Mouse (Mus musculus) limb, embryonic 12.5 days (tissue): Measurements from ENCODE around the gene Psme1. TPM values are rescaled to one million over a fixed set of nuclear protein-coding genes. Genes with fewer than 3 reads are reported as not detected.

ENCODE experiments used
- ATAC-seq: fragments of 200-750 bp; cut with Nextera tagmentation; 2 replicates; pipeline ENCODE4 v1.8.0; 2017; ENCODE audit warnings: low read depth, moderate TSS enrichment; ENCODE audit not compliant: insufficient number of reproducible peaks, insufficient read depth, low FRiP score, low TSS enrichment
- H3K27ac ChIP-seq: fragments of 300-500 bp; sonication (generic); 2 replicates; pipeline ENCODE4 v1.5.1; 2016; ENCODE audit warnings: mild to moderate bottlenecking, moderate library complexity
- H3K27me3 ChIP-seq: fragments of 300-500 bp; sonication (generic); 2 replicates; pipeline ENCODE4 v1.6.1; 2016; ENCODE audit warnings: mild to moderate bottlenecking, moderate library complexity
- H3K36me3 ChIP-seq: fragments of 300-500 bp; sonication (generic); 2 replicates; pipeline ENCODE4 v1.6.1; 2016; ENCODE audit warnings: mild to moderate bottlenecking, moderate library complexity
- H3K4me1 ChIP-seq: fragments of 300-500 bp; sonication (generic); replicated peaks from 2 replicates; pipeline ENCODE4 v1.6.1; 2016
- H3K4me2 ChIP-seq: fragments of 300-500 bp; sonication (generic); 2 replicates; pipeline ENCODE4 v1.6.1; 2016; ENCODE audit warnings: mild to moderate bottlenecking, moderate library complexity
- H3K4me3 ChIP-seq: fragments of 300-500 bp; sonication (generic); replicated peaks from 2 replicates; pipeline ENCODE4 v1.5.1; 2016; ENCODE audit warnings: mild to moderate bottlenecking
- H3K9ac ChIP-seq: fragments of 300-500 bp; sonication (generic); replicated peaks from 2 replicates; pipeline ENCODE4 v1.6.1; 2016; ENCODE audit warnings: mild to moderate bottlenecking, moderate library complexity
- H3K9me3 ChIP-seq: fragments of 300-500 bp; sonication (generic); 2 replicates; pipeline ENCODE4 v1.6.1; 2016; ENCODE audit warnings: mild to moderate bottlenecking, moderate library complexity
- WGBS: fragments of 180-500 bp; shearing (Covaris S2); methylation state at CpG from one replicate; pipeline ENCODE4 v1.1.7; 2016; 5-methylcytosine and 5-hydroxymethylcytosine counted together
- polyA plus RNA-seq: library from polyadenylated mRNA; unstranded; fragments of >200 nt; fragmentation: Nextera tagmentation; extraction: Ambion mirVana; gene quantifications from 2 replicates; pipeline ENCODE4 v1.2.1, GENCODE M21; 2016

Psme1 gene
- polyA plus RNA-seq, 1 experiment from 2014 or later: 151 TPM

GRCm38 (mm10) chr14:55557003-55557402 is 20.9 kb upstream of the Psme1 start:
- Histone ChIP-seq H3K9me3 (no peaks in the 10 kb centered on the region), H3K27me3 (no peaks in the 10 kb centered on the region), H3K4me1 (peaks cover 11% of the 10 kb centered on the region), H3K27ac (no peak overlapping the region), H3K4me2 (no peak overlapping the region), H3K9ac (no peak overlapping the region), H3K36me3 (no peaks in the 10 kb centered on the region), H3K4me3 (no peak overlapping the region)
- ATAC-seq: no peak
- WGBS: 27% methylated on average over 5 of the region's 5 CpGs

- H3K4me3 ChIP-seq: no peak overlapping the region
- no peak overlapping the region for H3K4me2 ChIP-seq
- no peak overlapping the region for H3K9ac ChIP-seq
- peaks cover 14% of the 10 kb centered on the region for H3K4me1 ChIP-seq
- no peaks in the 10 kb centered on the region for H3K36me3 ChIP-seq
- no peak for ATAC-seq
- no peaks in the 10 kb centered on the region for H3K27me3 ChIP-seq
- 84% methylated on average over 3 of the region's 3 CpGs for WGBS
- no peaks in the 10 kb centered on the region for H3K9me3 ChIP-seq
- H3K27ac ChIP-seq: no peak overlapping the region
Observed at GRCm38 (mm10) chr14:55557587-55557986, 20.3 kb upstream of the Psme1 start.

- Histone ChIP-seq H3K27me3 (no peaks in the 10 kb centered on the region), H3K4me3 (peak overlapping the region; percentile 64), H3K4me2 (peak overlapping the region; percentile 86), H3K9ac (no peak overlapping the region; the same call in 1 of the 2 replicates), H3K9me3 (no peaks in the 10 kb centered on the region), H3K36me3 (peaks cover 9% of the 10 kb centered on the region), H3K27ac (no peak overlapping the region; the same call in 1 of the 2 replicates), H3K4me1 (peaks cover 14% of the 10 kb centered on the region)
- ATAC-seq: no peak
- 55% methylated on average over 6 of the region's 6 CpGs for WGBS
Observed at GRCm38 (mm10) chr14:55558740-55559448, 19.0 kb upstream of the Psme1 start.

DNA sequence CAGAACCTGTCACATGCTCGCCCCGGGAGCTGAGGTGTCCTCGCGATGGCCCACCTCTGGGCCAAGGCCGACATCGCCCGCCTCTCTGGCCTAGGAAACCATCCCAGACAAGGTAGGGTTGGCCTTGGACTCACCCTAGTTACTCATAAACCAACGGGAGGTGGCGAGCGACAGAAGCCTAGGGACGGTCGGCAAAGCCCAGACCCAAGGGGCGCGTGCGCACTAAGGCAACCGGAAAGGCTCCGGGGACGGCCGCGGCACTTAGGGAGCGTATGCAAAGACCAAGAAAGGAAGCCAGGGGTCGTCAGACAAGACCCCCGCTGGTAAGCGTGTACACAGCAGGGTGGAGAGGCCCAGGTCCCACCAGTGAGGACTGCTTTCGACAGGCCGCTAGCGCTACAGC is 18.1 kb upstream of the Psme1 start, which contains the start of gene Dcaf11:
Dcaf11 (plus strand) TSS at position 208 of the 403 bp plus-strand sequence.
- Histone ChIP-seq H3K36me3 (peaks cover 18% of the 10 kb centered on the region), H3K27ac (peak within 1 kb of the TSS; percentile 98), H3K4me2 (peak within 1 kb of the TSS; percentile 86), H3K27me3 (no peaks in the 10 kb centered on the region), H3K4me1 (peaks cover 14% of the 10 kb centered on the region), H3K9me3 (no peaks in the 10 kb centered on the region), H3K9ac (peak within 1 kb of the TSS; percentile 80), H3K4me3 (peak within 1 kb of the TSS; percentile 64)
- peak; percentile 84 for ATAC-seq
- WGBS: under 1% methylated on average over 27 of the region's 27 CpGs

- H3K27me3 ChIP-seq: no peaks in the 10 kb centered on the region
- under 1% methylated on average over 51 of the region's 51 CpGs for whole genome bisulfite sequencing
- H3K4me3 ChIP-seq: peak within 1 kb of the TSS; percentile 64
- H3K36me3 ChIP-seq: peaks cover 24% of the 10 kb centered on the region
- H3K27ac ChIP-seq: peak within 1 kb of the TSS; percentile 98
- H3K4me1 ChIP-seq: peaks cover 14% of the 10 kb centered on the region
- ATAC-seq: peak; percentile 97
- peak within 1 kb of the TSS; percentile 80 for H3K9ac ChIP-seq
- no peaks in the 10 kb centered on the region for H3K9me3 ChIP-seq
- H3K4me2 ChIP-seq: peak within 1 kb of the TSS; percentile 86
Observed at GRCm38 (mm10) chr14:55560202-55561073, 17.5 kb upstream of the Psme1 start, which contains the start of gene A730061H03Rik. Gene A730061H03Rik, minus strand, starts transcription at chr14:55560406.

GRCm38 (mm10) chr14:55561860-55562259 is 16.1 kb upstream of the Psme1 start:
- WGBS: 81% methylated on average over 10 of the region's 10 CpGs
- no peaks in the 10 kb centered on the region for H3K9me3 ChIP-seq
- no peaks in the 10 kb centered on the region for H3K27me3 ChIP-seq
- peak overlapping the region; percentile 66; the same call in 1 of the 2 replicates for H3K9ac ChIP-seq
- peaks cover 39% of the 10 kb centered on the region for H3K36me3 ChIP-seq
- H3K4me3 ChIP-seq: peak overlapping the region; percentile 64; the same call in 1 of the 2 replicates
- H3K4me2 ChIP-seq: no peak overlapping the region; the same call in 1 of the 2 replicates
- ATAC-seq: no peak
- peaks cover 14% of the 10 kb centered on the region for H3K4me1 ChIP-seq
- no peak overlapping the region for H3K27ac ChIP-seq

DNA sequence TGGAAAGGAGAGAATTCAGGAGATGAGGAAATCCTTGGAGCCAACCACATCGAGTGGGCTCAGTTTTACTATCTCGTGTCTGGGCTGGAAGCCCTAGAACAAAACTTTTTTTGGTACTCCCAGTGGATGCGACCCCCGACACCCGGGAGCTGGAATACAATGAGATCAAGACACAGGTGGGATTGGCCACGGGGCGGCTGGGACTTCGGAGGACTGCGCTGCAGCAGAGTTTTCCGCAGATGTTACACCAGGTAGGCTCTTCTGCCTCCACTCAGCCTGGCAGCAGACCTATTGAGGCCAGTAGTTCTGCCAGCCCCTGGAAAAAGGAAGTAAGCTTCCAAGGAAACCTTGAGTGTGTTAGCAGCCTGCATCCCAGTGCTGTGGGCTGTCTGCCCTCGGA is 14.7 kb upstream of the Psme1 start:
- ATAC-seq: no peak
- Histone ChIP-seq H3K27me3 (no peaks in the 10 kb centered on the region), H3K27ac (no peak overlapping the region), H3K36me3 (peaks cover 52% of the 10 kb centered on the region), H3K4me1 (peaks cover 14% of the 10 kb centered on the region), H3K9ac (no peak overlapping the region), H3K4me2 (no peak overlapping the region), H3K4me3 (no peak overlapping the region), H3K9me3 (no peaks in the 10 kb centered on the region)
- 88% methylated on average over 11 of the region's 11 CpGs for WGBS

DNA sequence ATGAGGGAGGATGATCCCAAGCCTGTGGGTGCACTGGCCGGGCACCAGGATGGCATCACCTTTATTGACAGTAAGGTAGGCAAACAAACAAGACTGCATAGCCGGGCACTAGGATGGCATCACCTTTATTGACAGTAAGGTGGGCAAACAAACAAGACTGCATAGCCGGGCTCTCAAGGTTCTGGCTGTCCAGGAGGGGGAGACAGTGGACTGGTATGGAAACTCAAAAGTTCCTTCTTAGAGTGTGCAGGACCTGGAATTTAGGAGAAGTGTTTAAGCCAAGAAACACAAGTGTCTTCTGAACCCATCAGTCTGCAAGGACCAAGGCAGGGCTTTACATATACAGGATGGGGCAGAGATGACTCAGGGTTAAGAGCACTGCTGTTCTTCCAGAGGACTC is 12.2 kb upstream of the Psme1 start:
- H3K27ac ChIP-seq: no peak overlapping the region
- no peaks in the 10 kb centered on the region for H3K27me3 ChIP-seq
- no peak overlapping the region for H3K4me2 ChIP-seq
- no peaks in the 10 kb centered on the region for H3K9me3 ChIP-seq
- 88% methylated on average over 3 of the region's 3 CpGs for WGBS
- H3K36me3 ChIP-seq: peaks cover 75% of the 10 kb centered on the region
- H3K4me3 ChIP-seq: no peak overlapping the region
- H3K4me1 ChIP-seq: peaks cover 14% of the 10 kb centered on the region
- no peak for ATAC-seq
- no peak overlapping the region for H3K9ac ChIP-seq

DNA sequence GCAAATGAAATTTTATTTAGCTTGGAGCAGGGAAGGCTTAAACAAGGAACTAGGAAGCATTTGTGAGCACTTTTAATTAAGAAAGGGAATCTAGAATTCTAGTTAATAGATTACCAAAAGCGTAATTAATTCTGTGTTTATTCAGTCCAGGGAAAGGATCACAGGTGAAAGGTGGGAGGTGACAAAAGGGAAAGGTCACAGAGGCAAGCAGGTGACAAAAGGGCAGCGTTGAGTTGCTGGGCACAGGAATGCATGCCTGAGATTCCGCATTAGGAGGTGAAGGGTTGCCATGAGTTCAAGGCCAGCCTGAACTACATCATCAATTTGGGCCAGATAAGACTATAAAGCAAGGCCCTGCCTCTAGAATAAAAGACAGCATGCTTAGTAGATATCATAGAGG is 10.4 kb upstream of the Psme1 start:
- Histone ChIP-seq H3K9ac (no peak overlapping the region), H3K4me2 (no peak overlapping the region), H3K4me1 (no peaks in the 10 kb centered on the region), H3K4me3 (no peak overlapping the region), H3K27me3 (no peaks in the 10 kb centered on the region), H3K27ac (no peak overlapping the region), H3K36me3 (peaks cover 78% of the 10 kb centered on the region), H3K9me3 (no peaks in the 10 kb centered on the region)
- ATAC-seq: no peak
- WGBS: 89% methylated on average over 3 of the region's 3 CpGs

- H3K4me2 ChIP-seq: no peak overlapping the region
- peaks cover 52% of the 10 kb centered on the region for H3K36me3 ChIP-seq
- no peak overlapping the region for H3K9ac ChIP-seq
- no peak overlapping the region for H3K27ac ChIP-seq
- no peaks in the 10 kb centered on the region for H3K9me3 ChIP-seq
- no peak overlapping the region for H3K4me3 ChIP-seq
- H3K27me3 ChIP-seq: no peaks in the 10 kb centered on the region
- no peak for ATAC-seq
- 87% methylated on average over 2 of the region's 2 CpGs for WGBS
- H3K4me1 ChIP-seq: peaks cover 3% of the 10 kb centered on the region
Observed at GRCm38 (mm10) chr14:55570588-55570987, 7.3 kb upstream of the Psme1 start.

DNA sequence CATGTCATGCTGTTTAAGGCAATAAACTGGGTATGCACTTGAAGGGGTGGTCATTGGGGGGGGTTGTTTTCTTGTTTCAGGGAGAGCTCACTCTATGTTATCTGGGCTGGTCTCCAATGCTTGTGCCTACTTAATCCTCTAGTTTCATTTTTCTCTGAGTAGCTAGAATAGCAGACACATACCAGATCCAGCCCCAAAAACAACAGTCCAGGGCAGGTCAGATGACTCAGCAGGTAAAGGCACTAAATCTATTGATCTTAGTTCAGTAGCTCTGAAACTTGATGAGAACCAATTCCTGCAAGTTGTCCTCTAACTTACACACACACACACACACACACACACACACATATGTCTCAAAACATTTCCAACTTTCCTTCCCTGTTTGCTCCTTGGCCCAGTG is 6.2 kb upstream of the Psme1 start:
- no peak for ATAC-seq

More for the DNA sequence above, 6.2 kb upstream of the Psme1 start:
- Histone ChIP-seq H3K27me3 (no peaks in the 10 kb centered on the region), H3K9ac (no peak overlapping the region), H3K36me3 (peaks cover 40% of the 10 kb centered on the region), H3K4me3 (no peak overlapping the region), H3K4me2 (no peak overlapping the region), H3K27ac (no peak overlapping the region), H3K9me3 (no peaks in the 10 kb centered on the region), H3K4me1 (peaks cover 7% of the 10 kb centered on the region)
